Mouse (Mus musculus): ENCODE data around the gene Hacd2. TPM values are rescaled to one million over a fixed set of nuclear protein-coding genes. Genes with fewer than 3 reads are reported as not detected.

The Hacd2 gene
- polyA plus RNA-seq, 1 experiment: 36.1 TPM

DNA sequence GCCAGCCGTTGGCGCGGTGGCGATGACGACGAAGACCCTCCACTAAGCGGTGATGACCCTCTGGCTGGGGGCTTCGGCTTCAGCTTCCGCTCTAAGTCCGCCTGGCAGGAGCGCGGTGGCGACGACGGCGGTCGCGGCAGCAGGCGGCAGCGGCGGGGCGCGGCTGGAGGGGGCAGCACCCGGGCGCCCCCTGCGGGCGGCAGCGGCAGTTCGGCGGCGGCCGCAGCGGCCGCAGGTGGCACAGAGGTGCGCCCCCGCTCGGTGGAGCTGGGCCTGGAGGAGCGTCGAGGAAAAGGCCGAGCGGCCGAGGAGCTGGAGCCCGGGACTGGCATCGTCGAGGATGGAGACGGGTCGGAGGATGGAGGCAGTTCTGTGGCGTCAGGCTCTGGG is 134.1 kb downstream of the Hacd2 start:
- Histone ChIP-seq H3K4me3 (no peak overlapping the region), H3K27me3 (ENCODE audit: control insufficient read depth, insufficient read depth, insufficient read length) (peaks cover 47% of the 10 kb centered on the region)

DNA sequence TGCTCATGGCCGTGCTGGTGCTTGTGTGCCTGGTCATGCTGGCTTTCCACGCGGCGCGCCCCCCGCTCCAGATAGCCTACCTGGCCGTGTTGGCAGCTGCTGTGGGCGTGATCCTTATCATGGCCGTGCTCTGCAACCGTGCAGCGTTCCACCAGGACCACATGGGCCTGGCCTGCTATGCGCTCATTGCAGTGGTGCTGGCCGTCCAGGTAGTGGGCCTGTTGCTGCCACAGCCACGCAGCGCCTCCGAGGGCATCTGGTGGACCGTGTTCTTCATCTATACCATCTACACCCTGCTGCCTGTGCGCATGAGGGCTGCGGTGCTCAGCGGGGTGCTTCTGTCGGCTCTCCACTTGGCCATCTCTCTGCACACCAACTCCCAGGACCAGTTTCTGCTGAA is 134.6 kb downstream of the Hacd2 start:
- H3K79me2 ChIP-seq (ENCODE audit: control insufficient read depth, insufficient read depth): no peaks in the 10 kb centered on the region
- H3K4me2 ChIP-seq (ENCODE audit: low read depth): no peak overlapping the region
- no peak for TF ChIP-seq POLR2A (IDR thresholded peaks at IDR 0.05; ENCODE audit: insufficient read length, low read depth)
- no peak for TF ChIP-seq E2F4 (IDR thresholded peaks at IDR 0.05; ENCODE audit: insufficient read depth)
- TF ChIP-seq REST (IDR thresholded peaks at IDR 0.05; ENCODE audit: insufficient read depth, insufficient read length): no peak
- no peak for TF ChIP-seq TCF12 (IDR thresholded peaks at IDR 0.05; ENCODE audit: insufficient read depth, poor library complexity, severe bottlenecking)
- no peak for TF ChIP-seq MYOD1 (IDR thresholded peaks at IDR 0.05; ENCODE audit: control insufficient read depth in 1 of 3, insufficient read length in 2 of 3, low read depth in 2 of 3)
- TF ChIP-seq SRF (IDR thresholded peaks at IDR 0.05; ENCODE audit: control insufficient read depth, insufficient read length, low read depth): no peak
- TF ChIP-seq MYOG (IDR thresholded peaks at IDR 0.05; ENCODE audit: control insufficient read depth in 1 of 3, insufficient read depth in 1 of 3, insufficient read length in 2 of 3, low read depth in 2 of 3): no peak
- no peak for TF ChIP-seq POLR2AphosphoS2 (IDR thresholded peaks at IDR 0.05; ENCODE audit: insufficient read length, low read depth)
- no peak for TF ChIP-seq TCF3 (IDR thresholded peaks at IDR 0.05; ENCODE audit: insufficient read length, low read depth)
- no peak overlapping the region for H3K4me3 ChIP-seq
- no peaks in the 10 kb centered on the region for H3K36me3 ChIP-seq (ENCODE audit: control insufficient read depth, insufficient read depth)
- peaks cover 42% of the 10 kb centered on the region for H3K27me3 ChIP-seq (ENCODE audit: control insufficient read depth, insufficient read depth, insufficient read length)
- no peak overlapping the region for H3ac ChIP-seq (ENCODE audit: control insufficient read depth, insufficient read length)

More for the DNA sequence above, 134.1 kb downstream of the Hacd2 start:
- no peaks in the 10 kb centered on the region for H3K79me2 ChIP-seq (ENCODE audit: control insufficient read depth, insufficient read depth)
- H3ac ChIP-seq (ENCODE audit: control insufficient read depth, insufficient read length): no peak overlapping the region
- TF ChIP-seq TCF3 (IDR thresholded peaks at IDR 0.05; ENCODE audit: insufficient read length, low read depth): no peak
- no peak for TF ChIP-seq MAX (IDR thresholded peaks at IDR 0.05; ENCODE audit: low read depth)
- TF ChIP-seq REST (IDR thresholded peaks at IDR 0.05; ENCODE audit: insufficient read depth, insufficient read length): no peak
- TF ChIP-seq POLR2A (IDR thresholded peaks at IDR 0.05; ENCODE audit: insufficient read length, low read depth): no peak
- TF ChIP-seq POLR2AphosphoS2 (IDR thresholded peaks at IDR 0.05; ENCODE audit: insufficient read length, low read depth): no peak
- TF ChIP-seq TCF12 (IDR thresholded peaks at IDR 0.05; ENCODE audit: insufficient read depth, poor library complexity, severe bottlenecking): no peak
- no peak for TF ChIP-seq USF1 (IDR thresholded peaks at IDR 0.05; ENCODE audit: low read depth)
- no peak overlapping the region for H3K4me2 ChIP-seq (ENCODE audit: low read depth)
- no peaks in the 10 kb centered on the region for H3K36me3 ChIP-seq (ENCODE audit: control insufficient read depth, insufficient read depth)

Other genes with a start within 250 kb of the Hacd2 start
- not detected for gene Adcy5, start 132.4 kb downstream of the Hacd2 start, polyA plus RNA-seq (2012; fragmentation: generic; extraction: Trizol)